Mouse (Mus musculus) ES-Bruce4 (cell line): ENCODE measurements around the gene Lhfpl2. TPM values are rescaled to one million over a fixed set of nuclear protein-coding genes. Genes with fewer than 3 reads are reported as not detected.

Experiments used
- H3K27ac ChIP-seq: 2 replicates; pipeline ENCODE4 v1.5.1; 2012; ENCODE audit warnings: low read length, inconsistent platforms; ENCODE audit not compliant: insufficient read depth
- H3K27me3 ChIP-seq: 2 replicates; pipeline ENCODE4 v1.6.1; 2012; ENCODE audit warnings: mild to moderate bottlenecking, low read length, inconsistent platforms; ENCODE audit not compliant: control insufficient read depth, poor library complexity, insufficient read depth, severe bottlenecking
- H3K36me3 ChIP-seq: 2 replicates; pipeline ENCODE4 v1.6.1; 2012; ENCODE audit warnings: inconsistent platforms, mild to moderate bottlenecking, low read length, moderate library complexity; ENCODE audit not compliant: control insufficient read depth, poor library complexity, insufficient read depth, severe bottlenecking
- H3K4me1 ChIP-seq: one replicate; pipeline ENCODE4 v1.8.1; 2011; ENCODE audit warnings: low read length; ENCODE audit not compliant: control insufficient read depth, insufficient read depth
- H3K4me3 ChIP-seq: 2 replicates; pipeline ENCODE4 v1.5.1; 2011; ENCODE audit warnings: low read depth, mild to moderate bottlenecking, low read length
- H3K9ac ChIP-seq: 2 replicates; pipeline ENCODE4 v1.6.1; 2012; ENCODE audit warnings: low read depth, mild to moderate bottlenecking, inconsistent platforms; ENCODE audit not compliant: poor library complexity, severe bottlenecking
- H3K9me3 ChIP-seq: replicated peaks from 2 replicates; pipeline ENCODE4 v1.6.1; 2012; ENCODE audit warnings: mild to moderate bottlenecking, low read length, inconsistent platforms; ENCODE audit not compliant: control insufficient read depth, poor library complexity, insufficient read depth, severe bottlenecking
- CTCF ChIP-seq: IDR thresholded peaks from one replicate; pipeline ENCODE4 v1.8.1; 2011; ENCODE audit warnings: low read depth, low read length
- EP300 ChIP-seq: IDR thresholded peaks from 2 replicates; pipeline ENCODE4 v1.6.1; 2011; ENCODE audit warnings: low read depth, low read length; ENCODE audit not compliant: insufficient read depth
- POLR2A ChIP-seq: IDR thresholded peaks from one replicate; pipeline ENCODE4 v1.8.1; 2011; ENCODE audit warnings: low read length; ENCODE audit not compliant: insufficient read depth
- polyA plus RNA-seq: library from polyadenylated mRNA; stranded (reverse); fragments of >200 nt; gene quantifications from 2 replicates; pipeline ENCODE4 v1.2.4, GENCODE M21; 2011; ENCODE audit warnings: low read depth; ENCODE audit not compliant: missing spikeins, insufficient read depth, insufficient read length

Gene Lhfpl2
- polyA plus RNA-seq, 1 experiment, result 12.5 TPM

- H3K36me3 ChIP-seq, result no peaks in the 10 kb centered on the region
- H3K27ac ChIP-seq, result no peak overlapping the region
- no peak overlapping the region for H3K9ac ChIP-seq
- no peaks in the 10 kb centered on the region for H3K27me3 ChIP-seq
- no peak overlapping the region for H3K4me3 ChIP-seq
- H3K4me1 ChIP-seq, result no peaks in the 10 kb centered on the region
- no peaks in the 10 kb centered on the region for H3K9me3 ChIP-seq
- TF ChIP-seq CTCF (no peak), POLR2A (no peak), EP300 (no peak)
Measured at GRCm38 (mm10) chr13:94037313-94038051, 20.1 kb upstream of the Lhfpl2 start.

- H3K9ac ChIP-seq, result no peak overlapping the region
- no peaks in the 10 kb centered on the region for H3K9me3 ChIP-seq
- H3K27me3 ChIP-seq, result no peaks in the 10 kb centered on the region
- TF ChIP-seq CTCF (no peak), POLR2A (no peak)
- H3K4me1 ChIP-seq, result no peaks in the 10 kb centered on the region
- H3K4me3 ChIP-seq, result no peak overlapping the region
- H3K36me3 ChIP-seq, result no peaks in the 10 kb centered on the region
- H3K27ac ChIP-seq, result no peak overlapping the region
Measured at GRCm38 (mm10) chr13:94038052-94038340, 19.6 kb upstream of the Lhfpl2 start.

- no peak for TF ChIP-seq CTCF
- no peak overlapping the region for H3K4me3 ChIP-seq
- no peak overlapping the region for H3K9ac ChIP-seq
- H3K36me3 ChIP-seq, result no peaks in the 10 kb centered on the region
- no peak overlapping the region for H3K27ac ChIP-seq
- no peaks in the 10 kb centered on the region for H3K9me3 ChIP-seq
- H3K27me3 ChIP-seq, result no peaks in the 10 kb centered on the region
- no peaks in the 10 kb centered on the region for H3K4me1 ChIP-seq
Measured at GRCm38 (mm10) chr13:94050036-94050435, 7.6 kb upstream of the Lhfpl2 start.

GRCm38 (mm10) chr13:94050782-94051181 lies 6.8 kb upstream of the Lhfpl2 start:
- no peaks in the 10 kb centered on the region for H3K4me1 ChIP-seq
- H3K27me3 ChIP-seq, result no peaks in the 10 kb centered on the region
- H3K36me3 ChIP-seq, result no peaks in the 10 kb centered on the region
- H3K4me3 ChIP-seq, result no peak overlapping the region
- H3K9ac ChIP-seq, result no peak overlapping the region
- TF ChIP-seq EP300, result no peak
- no peak for TF ChIP-seq POLR2A
- no peaks in the 10 kb centered on the region for H3K9me3 ChIP-seq
- H3K27ac ChIP-seq, result no peak overlapping the region

- H3K4me1 ChIP-seq, result no peaks in the 10 kb centered on the region
- no peak overlapping the region for H3K27ac ChIP-seq
- H3K9ac ChIP-seq, result peak overlapping the region; percentile 88
- H3K27me3 ChIP-seq, result peaks cover 3% of the 10 kb centered on the region
- H3K9me3 ChIP-seq, result no peaks in the 10 kb centered on the region
- H3K4me3 ChIP-seq, result peak overlapping the region; percentile 71
- H3K36me3 ChIP-seq, result no peaks in the 10 kb centered on the region
- TF ChIP-seq EP300 (no peak), CTCF (no peak)
Measured at GRCm38 (mm10) chr13:94057036-94057562, 497 bp upstream of the Lhfpl2 start.

- Histone ChIP-seq H3K4me3 (peak overlapping the region; percentile 91; the same call in 1 of the 2 replicates), H3K4me1 (no peaks in the 10 kb centered on the region), H3K27me3 (peaks cover 3% of the 10 kb centered on the region), H3K9me3 (no peaks in the 10 kb centered on the region), H3K27ac (no peak overlapping the region), H3K9ac (peak overlapping the region; percentile 88), H3K36me3 (no peaks in the 10 kb centered on the region)
- TF ChIP-seq CTCF (no peak), POLR2A (no peak), EP300 (no peak)
Measured at GRCm38 (mm10) chr13:94058642-94059222, 1.1 kb downstream of the Lhfpl2 start.
